Mouse (Mus musculus) liver, embryonic 13.5 days (tissue): Measurements from ENCODE around the gene Oxgr1. TPM values are rescaled to one million over a fixed set of nuclear protein-coding genes. Genes with fewer than 3 reads are reported as not detected.
"Not testable (repeated sequence)": the region's sequence is repeated elsewhere in the genome, so short reads cannot be mapped to it uniquely, and the experiment has no call there.

Source experiments
- ATAC-seq: fragments of 200-750 bp; cut with Nextera tagmentation; 2 replicates; pipeline ENCODE4 v1.8.0; 2017; ENCODE audit warnings: low read depth, mild to moderate bottlenecking, moderate number of reproducible peaks, moderate library complexity
- DNase-seq: peaks from one replicate; pipeline ENCODE4 v3.0.0; 2022
- H3K27ac ChIP-seq: fragments of 300-500 bp; sonication (generic); 2 replicates; pipeline ENCODE4 v1.5.1; 2015; ENCODE audit warnings: moderate library complexity, mild to moderate bottlenecking, inconsistent platforms
- H3K27me3 ChIP-seq: fragments of 300-500 bp; sonication (generic); 2 replicates; pipeline ENCODE4 v1.6.1; 2015; ENCODE audit warnings: mild to moderate bottlenecking, inconsistent platforms
- H3K36me3 ChIP-seq: fragments of 300-500 bp; sonication (generic); 2 replicates; pipeline ENCODE4 v1.6.1; 2015; ENCODE audit warnings: mild to moderate bottlenecking, inconsistent platforms
- H3K4me1 ChIP-seq: fragments of 300-500 bp; sonication (generic); replicated peaks from 2 replicates; pipeline ENCODE4 v1.6.1; 2015; ENCODE audit warnings: inconsistent platforms
- H3K4me2 ChIP-seq: fragments of 300-500 bp; sonication (generic); 2 replicates; pipeline ENCODE4 v1.6.1; 2015; ENCODE audit warnings: inconsistent platforms, mild to moderate bottlenecking, moderate library complexity
- H3K4me3 ChIP-seq: fragments of 300-500 bp; sonication (generic); replicated peaks from 2 replicates; pipeline ENCODE4 v1.5.1; 2015; ENCODE audit warnings: mild to moderate bottlenecking, inconsistent platforms
- H3K9ac ChIP-seq: fragments of 300-500 bp; sonication (generic); 2 replicates; pipeline ENCODE4 v1.6.1; 2015; ENCODE audit warnings: mild to moderate bottlenecking, inconsistent platforms
- H3K9me3 ChIP-seq: fragments of 300-500 bp; sonication (generic); replicated peaks from 2 replicates; pipeline ENCODE4 v1.6.1; 2016; ENCODE audit warnings: inconsistent platforms
- WGBS: fragments of 180-500 bp; shearing (Covaris S2); methylation state at CpG from one replicate; pipeline ENCODE4 v1.1.7; 2015; ENCODE audit not compliant: insufficient replicate concordance; 5-methylcytosine and 5-hydroxymethylcytosine counted together
- polyA plus RNA-seq: library from polyadenylated mRNA; unstranded; fragments of >200 nt; fragmentation: Nextera tagmentation; extraction: Ambion mirVana; gene quantifications from 2 replicates; pipeline ENCODE4 v1.2.1, GENCODE M21; 2015

Oxgr1 gene
- polyA plus RNA-seq, 1 experiment from 2014 or later = not detected

GRCm38 (mm10) chr14:120009969-120010872 lies 32.0 kb downstream of the Oxgr1 start:
- WGBS = 66% methylated on average over 11 of the region's 11 CpGs
- Histone ChIP-seq H3K4me1 (no peaks in the 10 kb centered on the region), H3K9me3 (no peaks in the 10 kb centered on the region), H3K27ac (no peak overlapping the region), H3K4me3 (no peak overlapping the region), H3K27me3 (no peaks in the 10 kb centered on the region), H3K4me2 (no peak overlapping the region), H3K36me3 (no peaks in the 10 kb centered on the region), H3K9ac (no peak overlapping the region)
- DNase-seq (no peak), ATAC-seq (no peak)

- Histone ChIP-seq H3K9me3 (no peaks in the 10 kb centered on the region), H3K9ac (no peak overlapping the region), H3K36me3 (no peaks in the 10 kb centered on the region), H3K27ac (no peak overlapping the region), H3K27me3 (no peaks in the 10 kb centered on the region), H3K4me2 (no peak overlapping the region), H3K4me1 (no peaks in the 10 kb centered on the region), H3K4me3 (no peak overlapping the region)
- 18% methylated on average over 1 of the region's 1 CpGs for WGBS
- ATAC-seq (no peak), DNase-seq (no peak)
These were observed 37.1 kb downstream of the Oxgr1 start for GRCm38 (mm10) chr14:120005153-120005552.

DNA sequence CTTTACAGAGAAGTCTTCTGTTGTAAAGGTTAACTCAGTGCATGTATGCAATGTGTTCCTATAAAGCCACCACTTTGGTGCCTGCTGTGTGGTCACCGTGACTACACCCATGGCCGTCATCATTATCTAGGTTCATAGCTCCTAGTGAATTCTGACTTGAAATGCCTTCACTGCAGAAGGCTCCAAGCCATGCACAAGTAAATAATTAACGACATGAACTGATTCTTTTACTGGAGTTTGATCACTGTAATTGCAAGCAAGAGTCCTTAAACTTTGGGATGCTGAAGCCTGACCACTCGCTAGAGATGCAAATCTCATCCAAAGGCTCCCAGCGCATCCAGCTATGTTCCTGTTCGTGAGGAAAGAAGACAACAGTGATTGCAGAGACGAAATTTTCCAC lies 38.6 kb downstream of the Oxgr1 start:
- no peak overlapping the region for H3K4me2 ChIP-seq
- H3K4me3 ChIP-seq = no peak overlapping the region
- ATAC-seq = no peak
- no peaks in the 10 kb centered on the region for H3K36me3 ChIP-seq
- no peak overlapping the region for H3K9ac ChIP-seq
- DNase-seq = no peak
- no peak overlapping the region for H3K27ac ChIP-seq
- 68% methylated on average over 7 of the region's 7 CpGs for WGBS
- H3K9me3 ChIP-seq = no peaks in the 10 kb centered on the region
- H3K4me1 ChIP-seq = no peaks in the 10 kb centered on the region
- no peaks in the 10 kb centered on the region for H3K27me3 ChIP-seq

DNA sequence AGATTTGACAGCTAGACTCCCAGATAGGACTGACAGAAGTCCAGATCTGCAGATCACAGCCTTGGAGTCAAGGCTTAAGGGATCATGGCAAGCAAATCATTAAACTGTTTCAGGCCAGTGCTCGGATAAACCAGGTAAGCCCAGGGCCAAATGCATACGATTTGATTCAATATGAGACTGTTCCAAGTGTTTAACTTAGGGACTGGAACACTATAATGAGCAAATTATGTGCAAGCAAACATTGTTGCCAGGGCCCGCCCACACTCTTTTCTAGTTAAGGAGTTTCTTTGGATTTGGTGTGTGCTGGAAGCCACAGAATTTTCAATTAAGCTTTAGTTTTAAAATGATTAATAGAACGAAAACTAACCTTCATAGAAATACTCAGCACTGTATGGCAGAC lies 39.6 kb downstream of the Oxgr1 start:
- Histone ChIP-seq H3K27ac (no peak overlapping the region), H3K4me3 (no peak overlapping the region), H3K9me3 (no peaks in the 10 kb centered on the region), H3K36me3 (no peaks in the 10 kb centered on the region), H3K4me1 (no peaks in the 10 kb centered on the region), H3K27me3 (no peaks in the 10 kb centered on the region), H3K9ac (no peak overlapping the region), H3K4me2 (no peak overlapping the region)
- no peak for DNase-seq
- 53% methylated on average over 4 of the region's 4 CpGs for WGBS
- no peak for ATAC-seq

DNA sequence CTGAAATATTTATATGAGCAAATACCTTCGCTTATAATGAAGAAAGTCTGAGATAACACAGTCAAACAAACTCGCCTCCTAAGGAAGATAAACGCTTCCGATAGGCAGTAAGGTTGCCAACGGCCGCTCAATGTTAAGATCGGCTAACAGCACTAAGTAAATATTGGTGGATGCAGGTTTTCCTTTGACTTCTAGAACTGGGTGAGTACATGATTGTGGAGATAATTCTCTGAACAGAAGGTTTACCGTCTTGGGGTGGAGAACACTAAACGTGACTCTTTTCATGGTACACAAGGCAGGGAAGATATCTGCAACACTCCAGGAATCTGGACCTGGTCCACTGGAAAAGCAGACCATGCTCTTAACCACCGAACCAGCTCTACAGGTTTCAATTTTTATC lies 52.6 kb downstream of the Oxgr1 start:
- Histone ChIP-seq H3K4me2 (no peak overlapping the region), H3K36me3 (no peaks in the 10 kb centered on the region), H3K9ac (no peak overlapping the region), H3K27ac (no peak overlapping the region), H3K9me3 (no peaks in the 10 kb centered on the region; the same call in 1 of the 2 replicates), H3K4me3 (no peak overlapping the region), H3K27me3 (no peaks in the 10 kb centered on the region), H3K4me1 (no peaks in the 10 kb centered on the region)
- ATAC-seq (no peak), DNase-seq (no peak)
- WGBS = 62% methylated on average over 10 of the region's 10 CpGs

DNA sequence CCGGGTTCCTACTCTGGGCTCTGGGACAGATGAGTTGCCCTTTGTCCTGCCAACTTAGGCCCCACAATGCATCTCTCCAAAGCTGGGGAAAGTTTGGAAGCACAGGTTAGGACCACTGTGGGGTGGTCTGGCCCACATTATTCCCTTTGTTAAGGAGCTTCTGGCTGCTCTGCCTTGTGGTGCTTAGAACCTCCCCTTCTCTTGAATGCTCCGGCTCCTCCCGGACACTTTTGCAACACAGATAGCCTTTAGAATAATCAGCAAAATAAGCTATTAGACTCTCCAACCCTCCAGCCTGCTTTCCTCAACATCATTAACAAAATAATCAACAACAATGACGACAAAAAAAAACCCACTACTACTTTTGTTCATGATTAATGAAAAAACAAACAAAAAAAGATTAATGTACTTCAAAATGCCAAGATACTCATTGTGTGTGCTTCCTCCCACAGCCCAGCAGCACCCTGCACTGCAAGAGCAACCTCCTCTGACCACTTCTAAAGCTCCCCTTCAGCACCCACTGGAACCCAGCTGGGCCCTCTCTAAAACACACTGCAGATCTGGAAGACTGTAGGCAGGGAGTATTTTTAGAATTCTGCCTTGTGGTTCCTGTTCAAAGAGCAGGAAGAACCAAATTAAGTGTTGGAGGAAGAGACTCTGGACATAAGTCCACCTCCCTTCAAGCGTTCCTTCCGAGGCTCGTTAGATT lies 53.1 kb downstream of the Oxgr1 start:
- Histone ChIP-seq H3K9ac (no peak overlapping the region), H3K27ac (no peak overlapping the region), H3K36me3 (no peaks in the 10 kb centered on the region), H3K27me3 (no peaks in the 10 kb centered on the region), H3K4me3 (no peak overlapping the region), H3K4me1 (no peaks in the 10 kb centered on the region), H3K4me2 (no peak overlapping the region), H3K9me3 (no peaks in the 10 kb centered on the region; the same call in 1 of the 2 replicates)
- DNase-seq (no peak), ATAC-seq (no peak)
- whole genome bisulfite sequencing = 49% methylated on average over 7 of the region's 7 CpGs

GRCm38 (mm10) chr14:119987257-119987656 lies 55.0 kb downstream of the Oxgr1 start:
- no peak overlapping the region for H3K4me3 ChIP-seq
- WGBS = 42% methylated on average over 1 of the region's 1 CpGs
- no peaks in the 10 kb centered on the region for H3K27me3 ChIP-seq
- no peak overlapping the region for H3K4me2 ChIP-seq
- H3K9ac ChIP-seq = no peak overlapping the region
- no peaks in the 10 kb centered on the region for H3K4me1 ChIP-seq
- no peaks in the 10 kb centered on the region for H3K36me3 ChIP-seq
- DNase-seq (no peak), ATAC-seq (no peak)
- H3K9me3 ChIP-seq = no peaks in the 10 kb centered on the region
- H3K27ac ChIP-seq = no peak overlapping the region

GRCm38 (mm10) chr14:119986778-119987177 lies 55.5 kb downstream of the Oxgr1 start:
- Histone ChIP-seq H3K36me3 (no peaks in the 10 kb centered on the region), H3K4me2 (no peak overlapping the region), H3K4me3 (no peak overlapping the region), H3K27me3 (no peaks in the 10 kb centered on the region), H3K9ac (no peak overlapping the region), H3K27ac (no peak overlapping the region), H3K9me3 (no peaks in the 10 kb centered on the region), H3K4me1 (no peaks in the 10 kb centered on the region)
- no peak for ATAC-seq
- DNase-seq = no peak
- WGBS = 67% methylated on average over 6 of the region's 6 CpGs

DNA sequence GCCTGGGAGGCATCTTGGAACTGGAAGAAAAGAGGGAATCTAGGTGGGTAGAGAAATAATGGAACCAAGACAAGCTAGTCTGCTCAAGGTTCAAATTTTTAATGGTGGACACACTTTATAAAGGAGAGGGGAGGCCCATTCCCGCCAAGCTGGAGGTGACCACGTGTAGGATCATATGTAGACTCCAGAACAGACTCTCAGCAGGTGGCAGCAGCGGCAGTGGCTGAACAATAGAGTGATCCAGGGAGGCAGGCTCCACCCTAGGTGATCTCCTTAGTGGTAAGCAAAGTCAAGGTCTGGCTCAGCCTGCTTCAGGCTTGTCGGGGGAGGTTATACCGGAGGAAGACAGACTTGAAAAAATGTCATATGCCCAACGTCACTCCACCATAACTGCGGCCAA lies 55.9 kb downstream of the Oxgr1 start:
- WGBS = 75% methylated on average over 7 of the region's 7 CpGs
- H3K9me3 ChIP-seq, H3K9ac ChIP-seq, H3K36me3 ChIP-seq, H3K27ac ChIP-seq, H3K4me1 ChIP-seq, H3K4me2 ChIP-seq, H3K27me3 ChIP-seq, H3K4me3 ChIP-seq, DNase-seq, ATAC-seq: not testable (repeated sequence)

DNA sequence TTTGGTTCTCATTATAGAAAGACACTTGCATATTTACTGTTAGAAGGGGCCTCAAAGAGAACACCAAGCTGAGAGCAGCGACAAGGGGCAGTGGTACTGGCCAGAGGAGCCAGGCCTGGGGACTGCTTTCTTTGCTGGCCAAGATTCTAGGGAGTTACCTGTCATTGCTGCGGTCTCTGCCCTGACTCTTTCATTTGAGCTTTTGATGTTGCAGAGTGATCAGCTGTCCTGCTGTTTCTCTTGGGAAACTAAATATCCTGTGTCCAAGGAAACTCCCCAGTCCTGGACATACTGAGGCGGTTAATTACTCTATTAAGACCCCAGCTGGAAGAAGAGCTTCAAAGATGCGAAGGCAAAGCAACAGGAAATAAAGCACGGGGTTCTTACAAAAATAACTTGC lies 60.9 kb downstream of the Oxgr1 start:
- Histone ChIP-seq H3K27me3 (no peaks in the 10 kb centered on the region), H3K36me3 (no peaks in the 10 kb centered on the region), H3K9ac (no peak overlapping the region), H3K9me3 (no peaks in the 10 kb centered on the region), H3K4me1 (no peaks in the 10 kb centered on the region), H3K4me3 (no peak overlapping the region), H3K4me2 (no peak overlapping the region), H3K27ac (no peak overlapping the region)
- DNase-seq = no peak
- no peak for ATAC-seq
- WGBS = 47% methylated on average over 5 of the region's 5 CpGs

- ATAC-seq (no peak), DNase-seq (no peak)
- no peaks in the 10 kb centered on the region for H3K4me1 ChIP-seq
- H3K36me3 ChIP-seq = no peaks in the 10 kb centered on the region
- H3K27me3 ChIP-seq = no peaks in the 10 kb centered on the region
- no peak overlapping the region for H3K9ac ChIP-seq
- H3K4me3 ChIP-seq = no peak overlapping the region
- no peak overlapping the region for H3K27ac ChIP-seq
- H3K4me2 ChIP-seq = no peak overlapping the region
- no peaks in the 10 kb centered on the region for H3K9me3 ChIP-seq
- WGBS = 66% methylated on average over 6 of the region's 6 CpGs
These were observed 61.5 kb downstream of the Oxgr1 start for GRCm38 (mm10) chr14:119980698-119981235.
